Mouse (Mus musculus) stomach, embryonic 14.5 days (tissue): ENCODE measurements at regions not wholly inside any gene's neighbourhood (a gene's known extent, or its start where the extent isn't known, plus 50 kb on each side); places are given as distances from the start of the nearest gene placed in this dataset.

ENCODE experiments used
- ATAC-seq: fragments of 200-750 bp; cut with Nextera tagmentation; 2 replicates; pipeline ENCODE4 v1.8.0; 2017; ENCODE audit warnings: low read depth, moderate TSS enrichment; ENCODE audit not compliant: insufficient number of reproducible peaks, insufficient read depth, low FRiP score
- H3K27ac ChIP-seq: fragments of 300-500 bp; sonication (generic); 2 replicates; pipeline ENCODE4 v1.5.1; 2014; ENCODE audit warnings: mild to moderate bottlenecking, low read length, moderate library complexity, mixed read lengths
- H3K27me3 ChIP-seq: fragments of 300-500 bp; sonication (generic); 2 replicates; pipeline ENCODE4 v1.6.1; 2014; ENCODE audit warnings: low read length, control low read depth, mixed read lengths; ENCODE audit not compliant: control insufficient read depth, insufficient read depth
- H3K36me3 ChIP-seq: fragments of 300-500 bp; sonication (generic); 2 replicates; pipeline ENCODE4 v1.6.1; 2014; ENCODE audit warnings: mild to moderate bottlenecking, control low read depth, low read length, moderate library complexity, mixed read lengths; ENCODE audit not compliant: control insufficient read depth, insufficient read depth
- H3K4me1 ChIP-seq: fragments of 300-500 bp; sonication (generic); 2 replicates; pipeline ENCODE4 v1.6.1; 2014; ENCODE audit warnings: low read length, control low read depth, mixed read lengths; ENCODE audit not compliant: control insufficient read depth, insufficient read depth
- H3K4me2 ChIP-seq: fragments of 300-500 bp; sonication (generic); replicated peaks from 2 replicates; pipeline ENCODE4 v1.6.1; 2014; ENCODE audit warnings: low read depth, low read length, control low read depth
- H3K4me3 ChIP-seq: fragments of 300-500 bp; sonication (generic); 2 replicates; pipeline ENCODE4 v1.5.1; 2014; ENCODE audit warnings: low read depth, low read length, control low read depth
- H3K9ac ChIP-seq: fragments of 300-500 bp; sonication (generic); replicated peaks from 2 replicates; pipeline ENCODE4 v1.6.1; 2014; ENCODE audit warnings: low read depth, mild to moderate bottlenecking, control low read depth, low read length, moderate library complexity, mixed read lengths
- H3K9me3 ChIP-seq: fragments of 300-500 bp; sonication (generic); 2 replicates; pipeline ENCODE4 v1.6.1; 2016; ENCODE audit warnings: low read depth, low read length, control low read depth; ENCODE audit not compliant: control insufficient read depth
- WGBS: fragments of 180-500 bp; shearing (Covaris S2); extraction: QIAGEN DNeasy Blood & Tissue Kit; methylation state at CpG from one replicate; pipeline ENCODE4 v1.1.7; 2014; 5-methylcytosine and 5-hydroxymethylcytosine counted together

DNA sequence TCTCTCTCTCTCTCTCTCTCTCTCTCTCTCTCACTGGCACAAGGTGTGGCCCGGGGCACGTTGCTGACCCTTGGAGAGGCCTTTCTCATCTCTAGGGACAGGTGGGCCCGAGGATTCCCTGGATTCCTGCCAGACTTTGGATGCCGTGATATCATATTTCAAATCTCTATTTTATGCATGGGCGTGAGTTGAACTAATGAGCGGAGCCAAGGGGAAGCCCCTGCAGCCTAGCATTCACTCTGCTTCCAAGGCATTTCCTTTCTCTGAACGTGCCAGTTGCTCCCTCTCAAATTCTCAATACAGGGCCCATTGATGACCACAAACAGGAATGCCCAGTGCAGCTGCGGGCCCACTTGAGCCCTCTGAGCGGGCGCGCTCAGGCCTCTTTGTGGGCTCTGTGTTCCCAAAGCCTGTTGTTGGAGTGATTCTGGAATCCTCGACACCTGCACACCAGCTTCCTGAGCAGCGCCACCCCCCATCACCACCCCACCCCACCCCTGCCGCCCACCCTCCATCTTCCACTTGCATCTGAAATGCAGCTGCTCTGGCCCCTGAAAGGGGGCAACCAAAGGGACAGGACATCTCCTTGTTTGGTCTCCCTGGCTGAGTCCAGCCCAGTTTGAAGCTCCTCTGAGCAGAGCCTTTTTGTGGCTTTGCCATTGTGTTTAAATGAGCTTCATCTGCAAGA, 175.0 kb upstream of the Lpp start:
- peaks cover 4% of the 10 kb centered on the region; the same call in 1 of the 2 replicates for H3K4me1 ChIP-seq
- H3K4me2 ChIP-seq = no peak overlapping the region
- 33% methylated on average over 14 of the region's 14 CpGs for WGBS
- no peak for ATAC-seq
- no peak overlapping the region for H3K4me3 ChIP-seq
- no peaks in the 10 kb centered on the region for H3K36me3 ChIP-seq
- no peak overlapping the region for H3K9ac ChIP-seq
- H3K27me3 ChIP-seq = no peaks in the 10 kb centered on the region
- H3K9me3 ChIP-seq = no peaks in the 10 kb centered on the region
- no peak overlapping the region for H3K27ac ChIP-seq

DNA sequence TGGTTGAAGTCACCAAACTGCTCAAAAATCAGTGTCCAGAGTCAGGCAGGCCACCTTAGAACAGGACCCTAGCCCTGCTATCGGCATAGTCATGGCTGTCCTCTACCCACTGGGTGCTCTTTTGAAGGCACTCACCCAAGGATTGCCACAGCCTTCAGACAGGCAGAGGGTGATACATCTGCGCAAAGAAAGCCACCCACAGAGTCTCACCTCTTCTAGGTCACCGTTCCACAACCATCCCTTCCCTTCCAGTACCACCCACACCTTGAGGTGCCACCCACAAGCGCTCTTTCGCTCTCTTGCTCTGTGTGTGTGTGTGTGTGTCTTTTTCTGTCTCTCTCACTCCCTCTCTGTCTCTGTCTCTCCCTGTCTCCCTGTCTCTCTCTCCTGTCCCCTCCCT, 176.5 kb upstream of the Lpp start:
- ATAC-seq = no peak
- Histone ChIP-seq H3K9me3 (no peaks in the 10 kb centered on the region), H3K36me3 (no peaks in the 10 kb centered on the region), H3K4me1 (peaks cover 4% of the 10 kb centered on the region; the same call in 1 of the 2 replicates), H3K27me3 (no peaks in the 10 kb centered on the region), H3K4me2 (no peak overlapping the region), H3K27ac (no peak overlapping the region), H3K9ac (no peak overlapping the region), H3K4me3 (no peak overlapping the region)
- 88% methylated on average over 5 of the region's 5 CpGs for WGBS

DNA sequence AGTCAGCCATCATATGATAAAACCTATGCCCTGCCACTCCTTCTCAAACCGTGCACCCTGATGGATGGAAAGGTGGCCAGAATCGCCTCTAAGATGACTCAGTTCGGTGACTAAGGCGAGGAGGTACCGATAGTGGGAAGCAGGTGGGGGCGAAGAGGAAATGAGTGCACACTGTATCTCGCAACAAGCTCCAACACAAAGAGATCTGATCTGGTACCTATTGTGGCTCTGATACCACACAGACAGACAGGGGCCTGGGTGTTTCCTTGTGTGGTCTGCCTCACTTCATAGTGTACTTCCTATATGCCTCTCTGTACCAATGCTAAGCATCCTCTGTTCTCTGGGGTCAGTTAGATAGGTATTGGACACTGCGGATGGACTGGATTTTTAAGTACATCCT, 178.0 kb upstream of the Lpp start:
- peaks cover 4% of the 10 kb centered on the region; the same call in 1 of the 2 replicates for H3K4me1 ChIP-seq
- H3K27me3 ChIP-seq = no peaks in the 10 kb centered on the region
- 86% methylated on average over 8 of the region's 8 CpGs for WGBS
- H3K4me3 ChIP-seq = no peak overlapping the region
- no peaks in the 10 kb centered on the region for H3K36me3 ChIP-seq
- H3K9ac ChIP-seq = no peak overlapping the region
- no peaks in the 10 kb centered on the region for H3K9me3 ChIP-seq
- no peak overlapping the region for H3K4me2 ChIP-seq
- no peak for ATAC-seq
- H3K27ac ChIP-seq = no peak overlapping the region

DNA sequence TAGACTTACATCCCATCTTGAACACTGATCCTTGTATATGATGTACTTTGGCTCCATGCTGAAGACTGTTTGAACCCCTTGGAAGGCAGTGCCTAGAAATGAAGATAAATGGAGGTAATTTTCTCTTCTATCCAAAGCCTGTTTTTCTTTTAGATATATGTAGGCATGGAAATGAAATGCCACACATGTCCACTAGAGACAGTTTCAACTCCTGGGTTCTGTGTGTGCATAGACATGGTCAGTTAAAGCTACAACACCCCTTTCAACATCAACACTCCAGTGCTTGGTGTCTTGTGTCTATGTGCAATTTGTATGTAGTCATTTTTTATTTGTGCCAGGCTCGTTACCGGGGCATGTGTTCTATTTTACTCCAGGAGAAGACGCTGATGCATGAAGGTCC, 179.7 kb upstream of the Lpp start:
- Histone ChIP-seq H3K36me3 (no peaks in the 10 kb centered on the region), H3K4me1 (peaks cover 4% of the 10 kb centered on the region; the same call in 1 of the 2 replicates), H3K4me2 (no peak overlapping the region), H3K27ac (no peak overlapping the region), H3K4me3 (no peak overlapping the region), H3K27me3 (no peaks in the 10 kb centered on the region), H3K9me3 (no peaks in the 10 kb centered on the region), H3K9ac (no peak overlapping the region)
- 97% methylated on average over 3 of the region's 3 CpGs for WGBS
- no peak for ATAC-seq

DNA sequence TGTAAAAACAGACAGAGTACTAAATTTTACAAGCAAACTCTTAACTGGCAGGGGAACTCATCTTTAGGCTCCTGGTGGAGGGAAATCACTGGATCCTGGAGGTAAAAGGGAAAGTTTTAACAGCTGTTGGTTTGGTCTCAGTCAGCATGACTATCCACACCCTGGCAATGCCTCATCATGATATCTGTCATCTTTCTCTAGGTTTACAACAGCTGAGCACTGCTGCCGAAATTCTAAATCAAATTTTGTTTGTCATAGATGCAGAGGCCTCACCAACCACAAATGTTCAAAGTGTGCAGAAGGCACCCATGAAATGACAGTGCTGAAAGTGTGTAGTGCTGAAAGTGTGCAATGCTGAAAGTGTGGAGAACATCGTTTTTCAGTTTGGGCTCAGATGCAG, 180.6 kb upstream of the Lpp start:
- Histone ChIP-seq H3K4me1 (no peaks in the 10 kb centered on the region), H3K27me3 (no peaks in the 10 kb centered on the region), H3K4me2 (no peak overlapping the region), H3K9ac (no peak overlapping the region), H3K36me3 (no peaks in the 10 kb centered on the region), H3K9me3 (no peaks in the 10 kb centered on the region), H3K27ac (no peak overlapping the region), H3K4me3 (no peak overlapping the region)
- no peak for ATAC-seq
- WGBS = 77% methylated on average over 2 of the region's 2 CpGs

GRCm38 (mm10) chr16:24211588-24211987, 181.7 kb upstream of the Lpp start:
- H3K4me2 ChIP-seq = no peak overlapping the region
- no peaks in the 10 kb centered on the region for H3K36me3 ChIP-seq
- no peak overlapping the region for H3K9ac ChIP-seq
- no peaks in the 10 kb centered on the region for H3K27me3 ChIP-seq
- no peaks in the 10 kb centered on the region for H3K9me3 ChIP-seq
- H3K4me3 ChIP-seq = no peak overlapping the region
- H3K27ac ChIP-seq = no peak overlapping the region
- no peak for ATAC-seq
- H3K4me1 ChIP-seq = no peaks in the 10 kb centered on the region
- WGBS = 78% methylated on average over 1 of the region's 1 CpGs

DNA sequence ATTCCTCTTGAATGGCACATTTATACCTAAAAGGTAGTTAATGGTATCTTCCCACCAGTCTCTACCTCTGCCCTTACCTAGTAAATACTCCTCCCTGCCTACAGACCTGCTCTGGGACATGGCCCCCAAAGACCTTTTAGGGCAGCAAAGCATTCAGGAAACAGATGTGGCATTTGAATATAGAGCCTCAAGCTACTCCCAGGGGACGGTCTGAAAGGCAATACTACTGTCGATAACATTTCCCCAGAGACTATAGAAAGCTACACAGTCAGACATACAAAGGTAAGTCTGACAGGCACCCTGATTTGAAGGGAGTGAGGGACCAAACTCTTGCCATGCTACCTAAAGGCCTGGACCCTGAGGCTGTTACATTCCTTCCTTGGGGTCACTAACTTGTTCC, 184.4 kb upstream of the Lpp start:
- Histone ChIP-seq H3K9ac (no peak overlapping the region), H3K4me3 (no peak overlapping the region), H3K27me3 (no peaks in the 10 kb centered on the region), H3K4me1 (no peaks in the 10 kb centered on the region), H3K9me3 (no peaks in the 10 kb centered on the region), H3K27ac (no peak overlapping the region), H3K36me3 (no peaks in the 10 kb centered on the region), H3K4me2 (no peak overlapping the region)
- WGBS = 79% methylated on average over 2 of the region's 2 CpGs
- ATAC-seq = no peak

GRCm38 (mm10) chr16:24208118-24208517, 185.2 kb upstream of the Lpp start:
- H3K27ac ChIP-seq = no peak overlapping the region
- no peak overlapping the region for H3K4me3 ChIP-seq
- H3K4me2 ChIP-seq = no peak overlapping the region
- ATAC-seq = no peak
- H3K4me1 ChIP-seq = no peaks in the 10 kb centered on the region
- H3K27me3 ChIP-seq = no peaks in the 10 kb centered on the region
- WGBS = 89% methylated on average over 2 of the region's 2 CpGs
- H3K9me3 ChIP-seq = no peaks in the 10 kb centered on the region
- H3K9ac ChIP-seq = no peak overlapping the region
- H3K36me3 ChIP-seq = no peaks in the 10 kb centered on the region

DNA sequence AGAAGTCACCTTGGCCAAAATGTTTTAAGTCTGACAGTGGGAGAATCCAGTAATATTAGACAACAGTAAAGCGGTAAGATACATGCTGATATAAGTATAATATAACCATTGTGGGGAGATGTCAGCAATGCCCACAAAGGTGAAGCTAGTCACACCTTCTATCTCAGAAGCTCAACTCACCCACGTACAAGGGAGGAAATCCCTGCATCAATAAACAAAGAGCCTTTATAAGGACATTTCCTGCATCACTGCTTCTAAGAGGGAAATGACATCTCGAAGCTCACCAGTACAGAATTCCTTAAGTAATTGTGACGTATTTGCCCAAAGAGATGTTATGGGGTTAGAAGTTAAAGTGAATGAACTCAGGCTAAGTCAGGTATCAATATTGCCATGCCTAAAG, 186.3 kb upstream of the Lpp start:
- no peak overlapping the region for H3K27ac ChIP-seq
- H3K9ac ChIP-seq = no peak overlapping the region
- H3K4me3 ChIP-seq = no peak overlapping the region
- H3K36me3 ChIP-seq = no peaks in the 10 kb centered on the region
- 47% methylated on average over 4 of the region's 4 CpGs for WGBS
- no peak overlapping the region for H3K4me2 ChIP-seq
- H3K9me3 ChIP-seq = no peaks in the 10 kb centered on the region
- no peaks in the 10 kb centered on the region for H3K4me1 ChIP-seq
- no peak for ATAC-seq
- H3K27me3 ChIP-seq = no peaks in the 10 kb centered on the region
